Mouse (Mus musculus) neutrophil, adult 5-6 weeks (primary cell): ENCODE results near the gene Grk6. TPM values are rescaled to one million over a fixed set of nuclear protein-coding genes. Genes with fewer than 3 reads are reported as not detected.
A peak's percentile ranks its signal among the peaks of the same experiment; 100 is the strongest.

Experiments used
- ATAC-seq: fragments of 151-379, 151-347 bp; 2 replicates; pipeline ENCODE4 v1.8.0; 2017; ENCODE audit warnings: mild to moderate bottlenecking, moderate TSS enrichment; ENCODE audit not compliant: insufficient number of reproducible peaks, poor library complexity, low FRiP score, severe bottlenecking; ENCODE audit errors: extremely low read depth
- total RNA-seq: library from RNA; stranded (forward); fragments of 200-1000 nt; gene quantifications from 2 replicates; pipeline ENCODE4 v1.2.3, GENCODE M21; 2017

Grk6 gene
- total RNA-seq, 1 experiment from 2014 or later, result 371 TPM

GRCm38 (mm10) chr13:55477492-55477891, 32.6 kb downstream of the Grk6 start:
- no peak for ATAC-seq

GRCm38 (mm10) chr13:55478036-55478435, 33.2 kb downstream of the Grk6 start:
- no peak for ATAC-seq

- ATAC-seq, result peak; percentile 49
These were observed 34.1 kb downstream of the Grk6 start for GRCm38 (mm10) chr13:55479008-55479407.

GRCm38 (mm10) chr13:55479929-55480328, 35.1 kb downstream of the Grk6 start:
- no peak for ATAC-seq

GRCm38 (mm10) chr13:55482542-55482941, 37.7 kb downstream of the Grk6 start:
- ATAC-seq, result no peak

- ATAC-seq, result no peak
These were observed 38.2 kb downstream of the Grk6 start for GRCm38 (mm10) chr13:55483071-55483470.

- no peak for ATAC-seq
These were observed 38.7 kb downstream of the Grk6 start for GRCm38 (mm10) chr13:55483593-55483992.

- ATAC-seq, result no peak
These were observed 39.7 kb downstream of the Grk6 start for GRCm38 (mm10) chr13:55484520-55485088.

GRCm38 (mm10) chr13:55486029-55486794, 41.3 kb downstream of the Grk6 start:
- no peak for ATAC-seq

GRCm38 (mm10) chr13:55486916-55487577, 42.2 kb downstream of the Grk6 start:
- ATAC-seq, result no peak

- no peak for ATAC-seq
These were observed 43.0 kb downstream of the Grk6 start, which contains the start of gene Dbn1 for GRCm38 (mm10) chr13:55487578-55488498. Gene Dbn1, minus strand, starts transcription at chr13:55488111.

- ATAC-seq, result no peak
These were observed 49.4 kb downstream of the Grk6 start for GRCm38 (mm10) chr13:55494257-55494656.

- no peak for ATAC-seq
These were observed 50.2 kb downstream of the Grk6 start for GRCm38 (mm10) chr13:55494883-55495621.

- no peak for ATAC-seq
These were observed 50.8 kb downstream of the Grk6 start for GRCm38 (mm10) chr13:55495702-55496101.

- no peak for ATAC-seq
These were observed 51.8 kb downstream of the Grk6 start for GRCm38 (mm10) chr13:55496661-55497060.

- ATAC-seq, result no peak
These were observed 54.0 kb downstream of the Grk6 start for GRCm38 (mm10) chr13:55498906-55499305.

- no peak for ATAC-seq
These were observed 55.7 kb downstream of the Grk6 start for GRCm38 (mm10) chr13:55500575-55500974.

- no peak for ATAC-seq
These were observed 57.5 kb downstream of the Grk6 start for GRCm38 (mm10) chr13:55502405-55502804.
